Mouse (Mus musculus): ENCODE results near the gene Tmem95. TPM values are rescaled to one million over a fixed set of nuclear protein-coding genes. Genes with fewer than 3 reads are reported as not detected.

Tmem95 gene
- polyA plus RNA-seq, 1 experiment from 2014 or later: not detected

- H3K9me3 ChIP-seq (replicated peaks): no peaks in the 10 kb centered on the region
- no peak for DNase-seq (ENCODE audit: low spot score)
- peaks cover 45% of the 10 kb centered on the region for H3K4me1 ChIP-seq
- H3K27me3 ChIP-seq (ENCODE audit: low read depth, poor library complexity, severe bottlenecking): no peaks in the 10 kb centered on the region
- peak overlapping the region; percentile 91 for H3K4me3 ChIP-seq
- H3K27ac ChIP-seq (replicated peaks): no peak overlapping the region
- peaks cover 51% of the 10 kb centered on the region for H3K36me3 ChIP-seq
- 91% methylated on average over 13 of the region's 13 CpGs for WGBS
Measured at GRCm38 (mm10) chr11:69902972-69903371, 25.2 kb upstream of the Tmem95 start.

- peak overlapping the region; percentile 91 for H3K4me3 ChIP-seq
- peaks cover 51% of the 10 kb centered on the region for H3K4me1 ChIP-seq
- WGBS: under 1% methylated on average over 39 of the region's 39 CpGs
- H3K27ac ChIP-seq (replicated peaks): peak overlapping the region; percentile 100
- H3K27me3 ChIP-seq (ENCODE audit: low read depth, poor library complexity, severe bottlenecking): no peaks in the 10 kb centered on the region
- DNase-seq (ENCODE audit: low spot score): no peak
- H3K36me3 ChIP-seq: peaks cover 46% of the 10 kb centered on the region
- H3K9me3 ChIP-seq (replicated peaks): no peaks in the 10 kb centered on the region
Measured at GRCm38 (mm10) chr11:69901993-69902392, 24.2 kb upstream of the Tmem95 start.

- DNase-seq (ENCODE audit: low spot score): peak; percentile 97
- Histone ChIP-seq H3K27ac (replicated peaks) (peak overlapping the region; percentile 100), H3K4me3 (peak overlapping the region; percentile 91), H3K36me3 (peaks cover 41% of the 10 kb centered on the region), H3K9me3 (replicated peaks) (no peaks in the 10 kb centered on the region), H3K27me3 (ENCODE audit: low read depth, poor library complexity, severe bottlenecking) (no peaks in the 10 kb centered on the region), H3K4me1 (peaks cover 51% of the 10 kb centered on the region)
- under 1% methylated on average over 42 of the region's 42 CpGs for WGBS
Measured at GRCm38 (mm10) chr11:69901406-69901846, 23.6 kb upstream of the Tmem95 start.

GRCm38 (mm10) chr11:69900471-69901405, 22.9 kb upstream of the Tmem95 start, which contains the start of the genes 2810408A11Rik and Neurl4:
Gene 2810408A11Rik, minus strand, starts transcription at chr11:69900987.
Gene Neurl4, plus strand, starts transcription at chr11:69901072.
- DNase-seq (ENCODE audit: low spot score): peak; percentile 93
- peak within 1 kb of the TSS; percentile 91 for H3K4me3 ChIP-seq
- H3K9me3 ChIP-seq (replicated peaks): no peaks in the 10 kb centered on the region
- WGBS: under 1% methylated on average over 38 of the region's 38 CpGs
- peak within 1 kb of the TSS; percentile 100 for H3K27ac ChIP-seq (replicated peaks)
- H3K27me3 ChIP-seq (ENCODE audit: low read depth, poor library complexity, severe bottlenecking): no peaks in the 10 kb centered on the region
- H3K36me3 ChIP-seq: peaks cover 34% of the 10 kb centered on the region
- peaks cover 51% of the 10 kb centered on the region for H3K4me1 ChIP-seq

GRCm38 (mm10) chr11:69899870-69900269, 22.1 kb upstream of the Tmem95 start:
- Histone ChIP-seq H3K9me3 (replicated peaks) (no peaks in the 10 kb centered on the region), H3K4me1 (peaks cover 51% of the 10 kb centered on the region), H3K4me3 (peak overlapping the region; percentile 91), H3K36me3 (peaks cover 25% of the 10 kb centered on the region), H3K27me3 (ENCODE audit: low read depth, poor library complexity, severe bottlenecking) (no peaks in the 10 kb centered on the region), H3K27ac (replicated peaks) (peak overlapping the region; percentile 100)
- no peak for DNase-seq (ENCODE audit: low spot score)
- 29% methylated on average over 4 of the region's 4 CpGs for WGBS

- H3K36me3 ChIP-seq: peaks cover 5% of the 10 kb centered on the region; the same call in 1 of the 2 replicates
- no peak within 1 kb of the TSS for H3K4me3 ChIP-seq
- H3K27me3 ChIP-seq (ENCODE audit: low read depth, poor library complexity, severe bottlenecking): no peaks in the 10 kb centered on the region
- H3K9me3 ChIP-seq (replicated peaks): no peaks in the 10 kb centered on the region
- H3K4me1 ChIP-seq: peaks cover 29% of the 10 kb centered on the region
- H3K27ac ChIP-seq (replicated peaks): no peak within 1 kb of the TSS
- 69% methylated on average over 4 of the region's 4 CpGs for WGBS
- DNase-seq (ENCODE audit: low spot score): no peak
Measured at GRCm38 (mm10) chr11:69895291-69895690, 17.5 kb upstream of the Tmem95 start, which contains the start of gene Acap1. Gene Acap1, minus strand, starts transcription at chr11:69895539.

GRCm38 (mm10) chr11:69894671-69895070, 16.9 kb upstream of the Tmem95 start:
- no peak for DNase-seq (ENCODE audit: low spot score)
- peaks cover 23% of the 10 kb centered on the region for H3K4me1 ChIP-seq
- H3K27me3 ChIP-seq (ENCODE audit: low read depth, poor library complexity, severe bottlenecking): no peaks in the 10 kb centered on the region
- H3K36me3 ChIP-seq: peaks cover 5% of the 10 kb centered on the region; the same call in 1 of the 2 replicates
- H3K27ac ChIP-seq (replicated peaks): no peak overlapping the region
- H3K4me3 ChIP-seq: no peak overlapping the region
- WGBS: 89% methylated on average over 5 of the region's 5 CpGs
- no peaks in the 10 kb centered on the region for H3K9me3 ChIP-seq (replicated peaks)

- Histone ChIP-seq H3K27me3 (ENCODE audit: low read depth, poor library complexity, severe bottlenecking) (no peaks in the 10 kb centered on the region), H3K4me1 (no peaks in the 10 kb centered on the region), H3K4me3 (no peak overlapping the region), H3K9me3 (replicated peaks) (no peaks in the 10 kb centered on the region), H3K27ac (replicated peaks) (no peak overlapping the region), H3K36me3 (no peaks in the 10 kb centered on the region)
- WGBS: 86% methylated on average over 4 of the region's 4 CpGs
- no peak for DNase-seq (ENCODE audit: low spot score)
Measured at GRCm38 (mm10) chr11:69891482-69891881, 13.7 kb upstream of the Tmem95 start.

GRCm38 (mm10) chr11:69886907-69887635, 9.3 kb upstream of the Tmem95 start:
- Histone ChIP-seq H3K9me3 (replicated peaks) (no peaks in the 10 kb centered on the region), H3K27me3 (ENCODE audit: low read depth, poor library complexity, severe bottlenecking) (peaks cover 5% of the 10 kb centered on the region), H3K27ac (replicated peaks) (no peak overlapping the region), H3K36me3 (no peaks in the 10 kb centered on the region), H3K4me1 (peaks cover 3% of the 10 kb centered on the region), H3K4me3 (no peak overlapping the region)
- DNase-seq (ENCODE audit: low spot score): no peak
- 76% methylated on average over 8 of the region's 8 CpGs for whole genome bisulfite sequencing

GRCm38 (mm10) chr11:69884663-69885062, 6.8 kb upstream of the Tmem95 start:
- 88% methylated on average over 8 of the region's 8 CpGs for WGBS
- Histone ChIP-seq H3K27me3 (ENCODE audit: low read depth, poor library complexity, severe bottlenecking) (peaks cover 12% of the 10 kb centered on the region), H3K27ac (replicated peaks) (0 out of 2 replicates have a peak overlapping the region, but pooled peaks have one; percentile 17), H3K4me3 (no peak overlapping the region), H3K4me1 (peaks cover 27% of the 10 kb centered on the region), H3K36me3 (no peaks in the 10 kb centered on the region), H3K9me3 (replicated peaks) (no peaks in the 10 kb centered on the region)
- no peak for DNase-seq (ENCODE audit: low spot score)

- no peaks in the 10 kb centered on the region for H3K36me3 ChIP-seq
Measured at GRCm38 (mm10) chr11:69884240-69884639, 6.4 kb upstream of the Tmem95 start.

GRCm38 (mm10) chr11:69883527-69884151, 5.8 kb upstream of the Tmem95 start:
- H3K27me3 ChIP-seq (ENCODE audit: low read depth, poor library complexity, severe bottlenecking): peaks cover 19% of the 10 kb centered on the region
- no peak for DNase-seq (ENCODE audit: low spot score)
- H3K4me3 ChIP-seq: no peak overlapping the region
- WGBS: 91% methylated on average over 8 of the region's 8 CpGs
- no peaks in the 10 kb centered on the region for H3K9me3 ChIP-seq (replicated peaks)
- H3K36me3 ChIP-seq: no peaks in the 10 kb centered on the region
- peaks cover 37% of the 10 kb centered on the region for H3K4me1 ChIP-seq
- no peak overlapping the region for H3K27ac ChIP-seq (replicated peaks)

More at GRCm38 (mm10) chr11:69884240-69884639, 6.4 kb upstream of the Tmem95 start:
- no peak overlapping the region for H3K4me3 ChIP-seq
- H3K9me3 ChIP-seq (replicated peaks): no peaks in the 10 kb centered on the region
- 0 out of 2 replicates have a peak overlapping the region, but pooled peaks have one; percentile 17 for H3K27ac ChIP-seq (replicated peaks)
- 80% methylated on average over 9 of the region's 9 CpGs for WGBS
- peaks cover 31% of the 10 kb centered on the region for H3K4me1 ChIP-seq
- no peak for DNase-seq (ENCODE audit: low spot score)
- peaks cover 16% of the 10 kb centered on the region for H3K27me3 ChIP-seq (ENCODE audit: low read depth, poor library complexity, severe bottlenecking)
